Mouse (Mus musculus) mouse trophoblast stem cell (cell line): ENCODE results near the gene H2-K1.
"Not testable (repeated sequence)": the region's sequence is repeated elsewhere in the genome, so short reads cannot be mapped to it uniquely, and the experiment has no call there.

Source experiments
- in situ Hi-C, 2 experiments: fragments of 300-500 bp; cut with MseI, MboI; formaldehyde crosslinking; loops; 2 replicates in 1 of 2; 3 replicates in 1 of 2; pipeline ENCODE4 v1.15.1; 2025

The H2-K1 gene

GRCm38 (mm10) chr17:34026917-34027655 lies 26.9 kb upstream of the H2-K1 start:
- in situ Hi-C loops = no loop called here

- in situ Hi-C loops = no loop called here
Observed at GRCm38 (mm10) chr17:34026221-34026620, 26.1 kb upstream of the H2-K1 start.

- in situ Hi-C loops = no loop called here
Observed at GRCm38 (mm10) chr17:34025756-34026151, 25.6 kb upstream of the H2-K1 start.

- in situ Hi-C loops = no loop called here
Observed at GRCm38 (mm10) chr17:34024861-34025755, 25.0 kb upstream of the H2-K1 start.

GRCm38 (mm10) chr17:34024317-34024821 lies 24.2 kb upstream of the H2-K1 start, which contains the start of gene Ring1:
TSS of gene Ring1 (minus strand) at chr17:34024680.
- in situ Hi-C loops = no loop called here

GRCm38 (mm10) chr17:34023678-34024077 lies 23.5 kb upstream of the H2-K1 start:
- in situ Hi-C loops = no loop called here

GRCm38 (mm10) chr17:34022987-34023386 lies 22.8 kb upstream of the H2-K1 start:
- in situ Hi-C loops = no loop called here

GRCm38 (mm10) chr17:34022414-34022783 lies 22.3 kb upstream of the H2-K1 start:
- in situ Hi-C loops = no loop called here

- in situ Hi-C loops = no loop called here
Observed at GRCm38 (mm10) chr17:34021539-34022413, 21.6 kb upstream of the H2-K1 start.

GRCm38 (mm10) chr17:34013436-34013835 lies 13.3 kb upstream of the H2-K1 start:
- in situ Hi-C loops = no loop called here

- in situ Hi-C loops = no loop called here
Observed at GRCm38 (mm10) chr17:34010156-34010555, 10.0 kb upstream of the H2-K1 start.

- in situ Hi-C loops = no loop called here
Observed at GRCm38 (mm10) chr17:34006570-34006969, 6.4 kb upstream of the H2-K1 start.

- in situ Hi-C loops = no loop called here
Observed at GRCm38 (mm10) chr17:34003426-34003825, 3.3 kb upstream of the H2-K1 start.

- in situ Hi-C loops = not testable (repeated sequence)
Observed at GRCm38 (mm10) chr17:34000796-34001195, 649 bp upstream of the H2-K1 start.

GRCm38 (mm10) chr17:33999341-34000149 lies 602 bp downstream of the H2-K1 start:
- in situ Hi-C loops = loop anchor here (5.0 kb wide), 1 partner anchor 1268 kb away; no protein-coding TSS in a partner anchor

GRCm38 (mm10) chr17:33998697-33999096 lies 1.4 kb downstream of the H2-K1 start:
- in situ Hi-C loops = loop anchor here (5.0 kb wide), 1 partner anchor 1269 kb away; no protein-coding TSS in a partner anchor

- in situ Hi-C loops = loop anchor here (5.0 kb wide), 1 partner anchor 1270 kb away; no protein-coding TSS in a partner anchor
Observed at GRCm38 (mm10) chr17:33997025-33997424, 3.1 kb downstream of the H2-K1 start.

GRCm38 (mm10) chr17:33995651-33996050 lies 4.5 kb downstream of the H2-K1 start:
- in situ Hi-C loops = loop anchor here (5.0 kb wide), 1 partner anchor 1272 kb away; no protein-coding TSS in a partner anchor

- in situ Hi-C loops = loop anchor here (5.0 kb wide), 1 partner anchor 1272 kb away; no protein-coding TSS in a partner anchor
Observed at GRCm38 (mm10) chr17:33994959-33995358, 5.2 kb downstream of the H2-K1 start.
